Mouse (Mus musculus): ENCODE measurements at regions not wholly inside any gene's neighbourhood (a gene's known extent, or its start where the extent isn't known, plus 50 kb on each side); places are given as distances from the start of the nearest gene placed in this dataset.

DNA sequence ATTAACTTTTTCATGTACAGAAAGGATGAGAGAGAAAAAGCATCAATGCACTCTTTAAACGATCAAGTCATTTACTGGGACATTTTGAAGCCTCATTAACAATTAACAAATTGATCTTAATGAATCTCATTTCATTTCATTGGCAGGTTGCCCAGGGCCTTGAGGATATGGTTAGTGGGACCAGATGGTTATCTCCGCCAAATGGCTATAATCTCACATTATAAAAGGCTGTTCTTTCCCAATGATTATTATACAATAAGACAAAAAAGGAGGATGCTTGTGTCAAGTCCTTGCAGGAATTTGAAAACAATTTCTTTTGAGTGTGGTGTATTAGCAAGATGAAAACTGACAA, 185.3 kb downstream of the Snx13 start:
- Histone ChIP-seq H3K9me3 (replicated peaks; ENCODE audit: insufficient read depth, low read length) (no peaks in the 10 kb centered on the region), H3K4me1 (ENCODE audit: control insufficient read depth in 1 of 2, insufficient read depth in 2 of 2, low read length in 2 of 2) (no peaks in the 10 kb centered on the region), H3K27me3 (ENCODE audit: control insufficient read depth in 1 of 2, insufficient read depth in 2 of 2, low read length in 2 of 2) (no peaks in the 10 kb centered on the region), H3K9ac (ENCODE audit: control insufficient read depth, low read depth, low read length, poor library complexity, severe bottlenecking) (no peak overlapping the region), H3K4me3 (ENCODE audit: control insufficient read depth in 1 of 2, insufficient read depth in 1 of 2, low read depth in 2 of 2, low read length in 2 of 2) (no peak overlapping the region), H3K79me2 (ENCODE audit: control insufficient read depth, insufficient read depth, low read length, poor library complexity) (no peaks in the 10 kb centered on the region), H3K36me3 (ENCODE audit: control insufficient read depth in 1 of 2, insufficient read depth in 2 of 2, low read length in 2 of 2) (no peaks in the 10 kb centered on the region), H3K27ac (ENCODE audit: control insufficient read depth, low read depth, low read length) (no peak overlapping the region)
- TF ChIP-seq TAL1 (IDR thresholded peaks at IDR 0.05; ENCODE audit: low read length): no peak
- TF ChIP-seq MXI1 (IDR thresholded peaks at IDR 0.05; ENCODE audit: low read depth, low read length): no peak
- TF ChIP-seq ZMIZ1 (IDR thresholded peaks at IDR 0.05; ENCODE audit: low read depth, low read length): no peak
- no peak for TF ChIP-seq MAX (IDR thresholded peaks at IDR 0.05; ENCODE audit: low read length)
- no peak for TF ChIP-seq MAZ (IDR thresholded peaks at IDR 0.05; ENCODE audit: low read depth, low read length)
- TF ChIP-seq SIN3A (IDR thresholded peaks at IDR 0.05; ENCODE audit: low read length): no peak
- TF ChIP-seq MEF2A (IDR thresholded peaks at IDR 0.05; ENCODE audit: extremely low read depth, insufficient replicate concordance, low read depth, low read length, poor library complexity, severe bottlenecking): no peak
- no peak for TF ChIP-seq E2F4 (IDR thresholded peaks at IDR 0.05; ENCODE audit: borderline replicate concordance, low read depth, low read length)
- no peak for TF ChIP-seq NELFE (IDR thresholded peaks at IDR 0.05; ENCODE audit: low read depth, low read length)
- no peak for TF ChIP-seq HCFC1 (IDR thresholded peaks at IDR 0.05; ENCODE audit: low read depth, low read length)
- no peak for TF ChIP-seq MYC (IDR thresholded peaks at IDR 0.05; ENCODE audit: low read depth, low read length)
- no peak for TF ChIP-seq GATA1 (IDR thresholded peaks at IDR 0.05; ENCODE audit: low read depth, low read length)
- no peak for TF ChIP-seq ETS1 (IDR thresholded peaks at IDR 0.05; ENCODE audit: low read depth, low read length)
- TF ChIP-seq RCOR1 (IDR thresholded peaks at IDR 0.05; ENCODE audit: low read depth, low read length): no peak
- no peak for TF ChIP-seq MAFK (IDR thresholded peaks at IDR 0.05; ENCODE audit: borderline replicate concordance, low read depth, low read length)
- no peak for TF ChIP-seq JUND (IDR thresholded peaks at IDR 0.05; ENCODE audit: low read depth, low read length)
- no peak for DNase-seq (ENCODE audit: low read depth, low spot score)

GRCm38 (mm10) chr12:35231414-35232321, 184.7 kb downstream of the Snx13 start:
- TF ChIP-seq MAZ (IDR thresholded peaks at IDR 0.05; ENCODE audit: low read depth, low read length) (no peak), E2F4 (IDR thresholded peaks at IDR 0.05; ENCODE audit: borderline replicate concordance, low read depth, low read length) (no peak), BHLHE40 (IDR thresholded peaks at IDR 0.05; ENCODE audit: borderline replicate concordance, low read depth, low read length) (no peak), MYC (IDR thresholded peaks at IDR 0.05; ENCODE audit: low read depth, low read length) (no peak), SIN3A (IDR thresholded peaks at IDR 0.05; ENCODE audit: low read length) (no peak), JUND (IDR thresholded peaks at IDR 0.05; ENCODE audit: low read depth, low read length) (no peak), CTCF (IDR thresholded peaks at IDR 0.05 in 2 of 3, conservative IDR thresholded peaks at IDR 0.05 in 1 of 3; ENCODE audit: control insufficient read depth in 1 of 3, insufficient read depth in 1 of 3, low read depth in 2 of 3, low read length in 3 of 3, poor library complexity in 1 of 3, severe bottlenecking in 1 of 3) (no peak), ZC3H11A (IDR thresholded peaks at IDR 0.05; ENCODE audit: low read depth, low read length) (no peak), POLR2AphosphoS2 (IDR thresholded peaks at IDR 0.05; ENCODE audit: low read length) (no peak), TCF12 (IDR thresholded peaks at IDR 0.05; ENCODE audit: low read depth, low read length) (no peak), UBTF (IDR thresholded peaks at IDR 0.05; ENCODE audit: borderline replicate concordance, insufficient read depth, low read depth, low read length) (no peak), RCOR1 (IDR thresholded peaks at IDR 0.05; ENCODE audit: low read depth, low read length) (no peak), ELF1 (IDR thresholded peaks at IDR 0.05; ENCODE audit: low read depth, low read length) (no peak), USF2 (IDR thresholded peaks at IDR 0.05; ENCODE audit: borderline replicate concordance in 1 of 2, insufficient read depth in 1 of 2, low read depth in 1 of 2, low read length in 2 of 2) (no peak), ZKSCAN1 (IDR thresholded peaks at IDR 0.05; ENCODE audit: low read depth, low read length) (no peak), POLR2AphosphoS5 (IDR thresholded peaks at IDR 0.05; ENCODE audit: borderline replicate concordance, low read depth, low read length) (no peak), SMC3 (IDR thresholded peaks at IDR 0.05; ENCODE audit: low read depth, low read length) (no peak), HCFC1 (IDR thresholded peaks at IDR 0.05; ENCODE audit: low read depth, low read length) (no peak), ZMIZ1 (IDR thresholded peaks at IDR 0.05; ENCODE audit: low read depth, low read length) (no peak), GATA1 (IDR thresholded peaks at IDR 0.05; ENCODE audit: low read depth, low read length) (no peak)
- Histone ChIP-seq H3K4me1 (ENCODE audit: control insufficient read depth in 1 of 2, insufficient read depth in 2 of 2, low read length in 2 of 2) (no peaks in the 10 kb centered on the region), H3K27me3 (ENCODE audit: control insufficient read depth in 1 of 2, insufficient read depth in 2 of 2, low read length in 2 of 2) (no peaks in the 10 kb centered on the region), H3K79me2 (ENCODE audit: control insufficient read depth, insufficient read depth, low read length, poor library complexity) (no peaks in the 10 kb centered on the region), H3K9ac (ENCODE audit: control insufficient read depth, low read depth, low read length, poor library complexity, severe bottlenecking) (no peak overlapping the region), H3K4me3 (ENCODE audit: control insufficient read depth in 1 of 2, insufficient read depth in 1 of 2, low read depth in 2 of 2, low read length in 2 of 2) (no peak overlapping the region), H3K27ac (ENCODE audit: control insufficient read depth, low read depth, low read length) (no peak overlapping the region), H3K9me3 (replicated peaks; ENCODE audit: insufficient read depth, low read length) (no peaks in the 10 kb centered on the region), H3K36me3 (ENCODE audit: control insufficient read depth in 1 of 2, insufficient read depth in 2 of 2, low read length in 2 of 2) (no peaks in the 10 kb centered on the region)
- DNase-seq (ENCODE audit: low read depth, low spot score): no peak
